Mouse (Mus musculus) lung, postnatal 36 days (tissue): ENCODE data around the gene Abhd2.

Experiments used
- DNase-seq: peaks from one replicate; pipeline ENCODE4 v3.0.0; 2022; ENCODE audit warnings: mixed read lengths

Abhd2 gene

DNA sequence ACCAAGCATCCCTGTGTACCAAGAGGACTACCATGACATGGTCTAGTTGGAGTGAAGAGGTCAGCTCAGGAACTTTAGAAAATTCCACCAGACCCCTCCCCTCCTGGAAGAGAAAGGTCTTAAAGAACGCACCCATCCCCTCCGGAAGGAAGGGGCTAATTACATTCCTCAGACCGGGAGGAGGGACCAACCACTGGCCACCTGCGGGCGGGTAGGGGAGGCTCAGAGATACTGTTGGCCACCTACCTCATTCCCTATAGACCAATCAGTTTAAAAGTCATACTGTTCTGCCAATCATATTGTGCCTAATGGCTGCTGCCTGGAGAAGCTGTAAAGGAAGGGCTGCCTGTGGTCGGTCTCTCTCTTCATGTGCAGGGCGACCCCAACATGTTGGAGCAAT, 115.0 kb downstream of the Abhd2 start:
- DNase-seq: no peak

DNA sequence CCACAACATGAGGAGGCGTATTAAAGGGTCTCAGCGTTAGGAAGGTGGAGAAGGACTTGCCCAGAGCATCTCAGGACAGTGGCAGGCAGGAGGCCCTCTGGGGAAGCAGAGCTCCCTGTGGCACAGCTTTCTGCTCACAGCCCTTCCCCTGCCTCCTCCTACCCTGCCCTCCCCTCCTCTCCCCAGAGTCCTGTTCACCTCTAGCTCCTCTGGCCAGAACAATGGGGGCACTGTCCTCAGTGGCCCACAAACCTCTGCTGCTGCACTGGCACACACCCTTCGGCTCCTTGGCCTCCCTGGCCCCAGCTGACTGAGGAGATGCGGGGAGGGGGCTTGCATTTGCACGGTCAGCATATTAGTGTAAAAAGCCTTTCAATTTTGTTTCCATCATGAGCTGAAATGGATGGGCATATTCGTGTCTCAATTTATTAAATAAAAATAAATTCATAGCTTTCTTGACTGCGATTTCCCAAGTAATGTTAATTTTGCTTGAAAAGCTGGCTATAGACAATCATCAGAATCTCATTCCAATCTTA, 115.7 kb downstream of the Abhd2 start:
- DNase-seq: no peak

DNA sequence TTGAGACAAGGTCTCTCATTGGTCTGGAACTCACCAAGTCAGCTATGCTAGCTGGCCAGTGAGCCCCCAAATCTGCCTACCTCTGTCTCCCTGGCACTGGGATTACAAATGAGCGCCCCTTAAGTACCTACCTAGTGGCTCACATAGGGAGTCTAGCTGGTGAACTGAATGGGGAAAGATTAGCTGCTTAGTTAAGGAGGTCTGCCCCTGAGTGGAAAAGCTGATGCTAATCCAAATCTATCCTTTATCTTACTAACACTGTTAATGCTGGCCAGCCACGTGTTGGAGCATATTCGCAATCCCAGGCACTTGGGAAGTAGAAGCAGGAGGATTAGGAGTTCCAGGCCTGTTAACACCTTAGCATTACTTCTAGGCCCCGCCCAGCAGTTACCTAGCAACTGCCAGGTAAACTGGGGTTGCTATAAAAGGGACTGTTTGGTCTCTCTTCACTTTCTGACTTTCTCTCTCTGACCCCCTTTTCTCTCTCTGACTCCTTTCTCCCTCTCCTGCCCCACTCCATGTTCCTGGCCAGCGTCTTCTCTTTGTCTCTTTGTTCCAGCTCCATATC, 117.2 kb downstream of the Abhd2 start:
- DNase-seq: peak; percentile 58

DNA sequence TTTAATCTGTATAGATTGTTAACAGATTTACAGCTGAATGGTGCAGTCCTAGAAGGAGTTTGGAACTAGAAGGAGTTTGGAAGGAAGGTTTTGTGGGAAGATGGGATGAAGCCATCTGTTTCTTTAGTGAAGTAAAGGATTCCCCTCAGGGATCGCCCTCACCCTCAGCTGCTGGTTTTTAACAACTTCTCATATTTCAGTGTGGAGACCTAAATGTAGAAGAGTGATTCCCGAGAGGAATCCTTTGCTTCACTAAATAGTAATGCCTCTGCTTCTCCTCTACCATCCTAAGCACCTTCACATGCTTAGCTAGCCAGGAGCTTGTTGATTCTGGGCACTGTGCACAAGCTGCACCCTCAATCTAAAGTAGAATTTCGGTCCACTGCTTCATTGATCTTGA, 118.5 kb downstream of the Abhd2 start:
- no peak for DNase-seq

DNA sequence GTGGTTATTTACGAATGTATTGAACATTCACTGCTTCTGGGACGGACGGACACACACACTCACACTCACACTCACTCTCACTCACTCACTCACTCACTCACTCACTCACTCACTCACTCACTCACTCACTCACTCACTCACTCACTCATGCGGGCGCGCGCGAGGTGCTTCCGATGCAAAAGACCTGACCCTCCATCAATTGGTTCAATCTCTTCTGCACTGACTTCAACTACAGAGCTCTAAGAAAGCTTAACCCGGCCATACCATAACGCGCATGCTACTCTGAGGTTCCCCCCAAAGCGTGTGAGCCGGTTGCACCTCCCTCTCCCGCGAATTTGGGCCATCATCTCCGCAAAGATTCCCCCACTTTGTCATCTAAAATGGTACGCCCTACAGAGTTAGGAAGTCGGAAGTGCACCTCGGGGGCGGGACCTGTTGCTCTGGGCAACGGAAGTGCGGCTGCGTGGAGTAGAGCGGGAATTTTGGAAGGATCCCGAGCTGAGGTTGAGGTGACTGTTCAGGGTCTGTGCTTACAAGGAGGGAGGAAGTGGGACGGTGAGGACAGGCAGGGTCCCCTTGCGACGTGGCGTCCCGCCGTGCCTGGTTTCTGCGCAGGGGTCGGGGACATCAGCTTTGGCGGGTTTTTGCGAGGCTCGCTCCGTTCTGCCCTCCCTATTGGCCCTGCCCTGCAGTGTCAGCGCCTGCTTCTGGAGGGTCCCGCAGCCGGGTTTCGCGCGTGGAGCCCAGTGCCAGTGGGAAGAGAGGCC, 119.1 kb downstream of the Abhd2 start, which contains the start of gene Fanci:
Gene Fanci, plus strand, starts transcription at position 47 of the 767 bp plus-strand sequence.
- peak; percentile 96 for DNase-seq

DNA sequence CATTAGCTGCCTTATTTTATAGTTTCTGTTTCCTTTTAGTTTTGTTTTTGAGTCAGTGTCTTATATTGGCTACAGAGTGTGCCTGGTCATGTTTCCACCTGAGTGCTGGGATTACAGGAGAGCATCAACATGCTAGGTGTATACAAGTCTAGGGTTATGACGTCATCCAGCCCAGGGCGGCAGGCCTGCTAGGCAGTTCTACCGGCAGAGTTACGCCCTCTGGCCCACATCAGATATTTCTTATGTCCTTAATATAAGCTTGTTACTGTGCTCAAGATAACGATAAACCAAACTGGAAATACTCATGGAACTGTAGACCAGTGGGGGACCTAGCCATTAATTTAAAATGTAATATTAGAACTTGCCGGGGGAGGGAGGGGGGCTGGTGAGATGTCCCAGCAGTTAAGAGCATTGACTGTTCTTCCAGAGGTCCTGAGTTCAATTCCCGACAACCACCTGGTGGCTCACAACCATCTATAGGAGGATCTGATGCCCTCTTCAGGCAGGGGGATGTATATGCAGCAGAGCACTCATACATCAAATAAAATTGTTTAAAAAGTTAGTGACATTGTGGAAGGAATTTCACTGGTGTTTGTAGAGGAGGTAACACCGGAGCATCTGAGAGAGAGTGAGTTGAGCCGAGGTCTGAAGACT, 120.0 kb downstream of the Abhd2 start:
- no peak for DNase-seq

DNA sequence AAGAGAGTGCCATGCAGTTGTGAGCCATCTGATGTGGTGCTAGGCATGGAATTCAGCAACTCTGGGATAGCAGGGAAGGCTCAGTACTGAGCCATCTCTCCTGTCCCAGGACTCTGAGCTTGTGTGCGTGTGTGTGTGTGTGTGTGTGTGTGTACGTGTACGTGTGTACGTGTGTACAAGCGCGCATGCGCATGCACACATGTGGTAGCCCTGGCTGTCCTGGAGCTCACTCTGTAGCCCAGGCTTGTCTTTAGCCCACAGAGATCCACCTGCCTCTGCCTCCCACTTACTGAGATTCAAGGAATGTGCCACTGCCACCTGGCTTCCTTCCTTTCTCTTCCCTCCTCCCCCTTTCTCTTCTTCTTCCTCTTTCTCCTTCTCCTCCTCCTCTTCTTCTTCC, 120.9 kb downstream of the Abhd2 start:
- DNase-seq: no peak

DNA sequence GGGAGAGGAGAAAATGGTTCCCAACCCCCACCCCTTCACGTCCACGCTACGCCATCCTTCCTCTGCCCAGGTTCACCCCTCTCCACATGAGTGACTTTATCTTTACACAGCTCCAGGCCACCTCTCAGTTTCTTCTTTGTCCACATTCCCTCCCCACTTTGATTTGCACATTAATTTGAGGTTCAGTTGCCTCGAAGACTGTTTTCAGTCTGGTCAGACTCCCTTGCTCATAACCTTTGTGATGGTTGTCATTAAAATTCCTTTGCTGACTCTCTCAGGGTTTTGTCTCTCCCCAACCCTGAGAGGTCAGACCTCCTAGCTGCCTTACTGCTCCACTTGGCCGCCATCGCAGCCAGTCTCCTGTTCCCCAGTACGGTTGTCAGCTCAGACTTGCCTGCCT, 121.7 kb downstream of the Abhd2 start:
- no peak for DNase-seq

DNA sequence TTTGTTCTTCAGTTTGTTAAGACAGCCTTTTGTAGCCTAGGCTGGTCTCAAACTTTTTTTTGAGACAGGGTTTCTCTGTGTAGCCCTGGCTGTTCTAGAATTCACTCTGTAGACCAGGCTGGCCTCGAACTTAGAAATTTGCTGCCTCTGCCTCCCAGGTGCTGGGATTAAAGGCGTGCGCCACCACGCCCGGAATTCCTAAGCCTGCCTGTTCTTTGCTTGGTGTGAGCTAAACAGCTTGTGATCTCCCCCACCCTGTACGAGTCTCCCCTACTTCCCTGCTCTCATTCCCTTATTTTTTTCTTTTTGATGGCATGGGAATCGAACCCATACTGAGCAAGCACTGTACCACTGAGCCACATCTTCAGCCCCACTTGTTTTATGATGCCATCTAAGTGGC, 122.2 kb downstream of the Abhd2 start:
- no peak for DNase-seq

DNA sequence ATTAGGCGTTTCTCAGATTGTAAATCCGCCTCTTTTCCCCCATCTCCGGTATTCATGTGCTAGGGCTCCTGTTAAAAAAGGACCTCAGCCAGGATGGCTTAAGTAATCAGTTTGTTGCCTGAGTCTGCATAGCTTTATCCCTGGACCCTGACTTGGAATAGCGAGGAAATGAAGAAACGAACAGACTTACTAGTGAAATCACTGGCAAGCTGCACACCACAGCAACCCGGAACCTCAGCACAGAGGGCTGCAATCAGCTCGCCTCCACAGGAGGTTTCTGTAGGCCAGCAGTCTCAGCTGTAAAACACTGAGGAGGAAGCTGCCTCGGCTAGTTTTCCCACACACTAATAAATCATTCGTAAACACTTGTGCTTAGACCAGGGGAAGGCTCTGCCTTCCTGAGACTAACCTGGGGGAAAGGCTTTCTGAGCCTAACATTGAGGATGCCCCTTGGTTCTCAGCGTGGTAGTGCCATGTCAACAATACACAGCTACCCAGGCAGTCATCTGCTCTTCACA, 124.5 kb downstream of the Abhd2 start:
- no peak for DNase-seq

DNA sequence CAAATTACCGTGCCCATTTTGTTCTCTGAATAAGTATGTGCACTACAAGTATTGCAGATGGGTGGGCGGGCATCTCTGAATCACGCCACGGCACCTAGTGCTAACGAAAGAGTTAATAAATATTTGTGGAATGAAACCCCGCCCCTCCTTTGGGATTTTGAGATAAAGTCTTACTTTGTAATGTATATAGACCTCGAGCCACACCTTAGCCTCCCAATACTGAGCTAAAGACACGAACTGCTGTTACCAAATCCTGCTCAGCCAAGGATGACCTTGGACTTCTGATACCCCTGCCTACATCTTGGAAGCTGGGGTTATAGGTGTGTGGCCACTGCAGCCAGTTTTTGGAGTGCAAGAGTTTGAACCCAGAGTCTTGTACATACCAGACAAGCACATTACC, 125.4 kb downstream of the Abhd2 start:
- no peak for DNase-seq

DNA sequence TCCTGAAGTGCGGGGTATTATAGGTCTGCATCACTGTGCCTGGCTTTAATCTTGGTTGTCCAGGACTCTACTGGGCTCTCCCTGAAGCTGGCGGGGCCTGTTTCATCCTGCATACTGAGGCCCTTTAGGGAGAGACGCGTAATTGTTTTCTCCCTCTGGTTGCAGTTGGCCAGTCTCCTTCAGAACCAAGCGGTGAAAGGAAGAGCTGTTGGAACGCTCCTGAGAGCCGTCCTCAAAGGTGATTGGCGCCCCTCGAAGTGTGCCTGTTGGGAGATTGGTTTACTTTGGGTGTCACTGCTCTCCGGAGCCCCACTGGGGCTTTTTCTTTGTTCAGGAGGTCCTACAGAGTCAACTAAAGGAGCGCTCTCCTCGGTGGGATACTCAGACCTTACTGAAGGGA, 126.0 kb downstream of the Abhd2 start:
- no peak for DNase-seq

DNA sequence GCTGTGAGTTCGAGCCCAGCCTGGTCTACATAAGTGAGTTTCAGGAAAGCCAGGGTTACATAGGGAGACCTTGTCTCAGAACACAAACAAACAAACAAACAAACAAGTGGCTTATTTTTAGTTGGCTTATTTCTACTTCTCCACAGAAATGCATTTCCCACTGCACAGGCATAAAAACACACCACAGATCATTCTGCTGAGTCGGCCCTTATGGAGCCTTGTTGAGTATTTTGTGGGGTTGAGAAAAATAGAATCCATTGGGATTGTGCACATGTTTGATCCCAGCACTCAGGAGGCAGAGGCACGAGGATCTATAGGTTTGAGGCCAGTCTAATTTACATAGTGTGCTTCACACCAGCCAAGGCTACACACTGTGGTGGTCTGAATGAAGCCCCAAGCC, 127.3 kb downstream of the Abhd2 start:
- no peak for DNase-seq

DNA sequence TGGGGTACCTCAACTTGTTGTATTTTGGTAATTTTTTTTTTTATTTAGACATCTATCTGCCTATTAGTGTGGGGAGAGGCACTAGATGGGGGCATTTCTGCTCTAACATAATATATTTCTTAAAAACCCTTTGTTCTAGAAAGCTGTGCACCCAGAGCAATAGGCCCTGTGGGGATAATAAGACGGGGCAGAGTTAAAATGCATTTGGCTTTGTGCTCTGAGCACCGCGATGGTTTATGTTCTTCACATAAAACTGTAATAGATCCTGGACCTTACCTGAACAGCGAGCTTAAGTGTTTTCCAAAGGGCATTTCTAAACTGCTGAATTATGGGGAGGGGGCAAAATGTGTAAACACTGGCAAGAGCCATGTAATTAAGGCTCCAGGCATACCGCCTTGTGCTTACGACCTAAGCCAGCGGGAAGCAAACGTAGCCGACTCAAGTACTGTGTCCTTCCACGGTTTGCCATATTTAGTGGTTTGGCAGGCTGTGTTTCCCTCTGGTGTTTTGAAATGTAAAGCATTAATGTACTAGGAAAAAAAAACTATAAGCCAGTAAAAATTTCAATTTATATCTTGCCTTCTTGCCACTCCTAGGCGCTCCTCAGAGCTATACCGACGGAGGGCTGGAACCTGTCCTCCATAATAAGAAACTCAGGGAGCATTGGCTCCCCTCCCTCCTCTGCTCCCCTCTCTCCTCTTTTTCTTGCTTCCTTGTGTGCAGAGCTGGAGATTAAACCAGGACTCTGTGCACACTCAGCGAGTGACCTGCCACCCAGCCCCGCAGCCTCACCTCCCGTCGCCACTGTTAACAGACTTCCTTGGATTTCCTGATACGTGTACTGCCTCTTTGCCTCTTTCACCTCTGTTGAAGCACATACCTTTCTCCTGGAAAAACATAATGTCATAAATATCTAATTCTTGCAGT, 141.7 kb downstream of the Abhd2 start:
- DNase-seq: no peak
